Mouse (Mus musculus): ENCODE results near the gene Olig2.

Gene Olig2

DNA sequence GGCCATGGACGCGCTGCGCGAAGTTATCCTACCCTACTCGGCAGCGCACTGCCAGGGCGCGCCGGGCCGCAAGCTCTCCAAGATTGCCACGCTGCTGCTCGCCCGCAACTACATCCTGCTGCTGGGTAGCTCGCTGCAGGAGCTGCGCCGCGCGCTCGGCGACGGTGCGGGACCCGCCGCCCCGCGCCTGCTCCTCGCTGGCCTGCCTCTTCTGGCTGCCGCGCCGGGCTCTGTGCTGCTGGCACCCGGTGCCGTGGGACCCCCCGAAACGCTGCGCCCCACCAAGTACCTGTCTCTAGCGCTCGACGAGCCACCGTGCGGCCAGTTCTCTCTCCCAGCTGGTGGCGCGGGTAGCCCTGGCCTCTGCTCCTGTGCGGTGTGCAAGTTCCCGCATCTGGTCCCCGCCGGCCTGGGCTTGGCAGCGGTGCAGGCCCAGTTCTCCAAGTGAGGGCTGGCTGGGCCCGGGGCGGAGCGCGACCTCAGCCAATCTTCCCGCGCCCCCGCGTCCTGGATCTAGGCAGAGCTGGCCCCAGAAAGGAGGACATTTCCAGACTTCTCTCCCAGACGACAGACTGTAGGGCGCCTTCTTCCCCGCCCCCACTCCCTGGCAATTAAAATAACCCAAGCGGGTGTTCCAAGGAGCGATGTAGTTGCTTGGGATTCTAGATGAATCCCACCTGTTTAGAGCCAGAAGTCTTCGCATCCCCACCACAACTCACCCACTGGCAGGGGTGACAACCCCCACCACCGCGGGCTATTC, 45.1 kb downstream of the Olig2 start:
- DNase-seq (ENCODE audit: low read depth, low spot score): no peak

- no peak for DNase-seq (ENCODE audit: low read depth, low spot score)
Measured at GRCm38 (mm10) chr16:91270982-91271549, 45.8 kb downstream of the Olig2 start.

DNA sequence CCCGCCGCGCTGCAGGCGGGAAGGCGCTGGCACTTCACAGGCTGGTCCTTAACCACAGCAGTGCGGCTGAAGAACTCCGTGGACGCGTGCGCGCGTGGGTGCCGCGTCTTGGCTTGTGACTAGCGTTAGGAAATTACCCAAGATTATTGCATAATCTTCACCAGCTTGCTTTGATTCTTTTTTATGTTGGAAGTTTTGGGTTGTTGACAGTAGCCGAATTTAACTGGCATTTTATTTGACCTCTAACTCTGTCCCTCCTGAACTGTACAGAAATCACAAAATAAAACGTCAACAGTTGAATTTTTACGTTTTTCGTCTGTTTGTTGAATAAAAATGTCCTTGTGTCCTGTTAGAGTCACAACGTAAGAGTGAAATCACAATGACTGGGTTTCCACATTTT, 46.4 kb downstream of the Olig2 start:
- no peak for DNase-seq (ENCODE audit: low read depth, low spot score)

Data from 3T3-L1 (cell line).